Mouse (Mus musculus) natural killer cell, adult 2 months (primary cell): ENCODE measurements around the gene Pgd.
"Not testable (repeated sequence)": the region's sequence is repeated elsewhere in the genome, so short reads cannot be mapped to it uniquely, and the experiment has no call there.

Experiments
- DNase-seq, 2 experiments: peaks; one replicate each; pipeline ENCODE4 v3.0.0; 2022; ENCODE audit warnings: low spot score in 2 of 2

Pgd gene

DNA sequence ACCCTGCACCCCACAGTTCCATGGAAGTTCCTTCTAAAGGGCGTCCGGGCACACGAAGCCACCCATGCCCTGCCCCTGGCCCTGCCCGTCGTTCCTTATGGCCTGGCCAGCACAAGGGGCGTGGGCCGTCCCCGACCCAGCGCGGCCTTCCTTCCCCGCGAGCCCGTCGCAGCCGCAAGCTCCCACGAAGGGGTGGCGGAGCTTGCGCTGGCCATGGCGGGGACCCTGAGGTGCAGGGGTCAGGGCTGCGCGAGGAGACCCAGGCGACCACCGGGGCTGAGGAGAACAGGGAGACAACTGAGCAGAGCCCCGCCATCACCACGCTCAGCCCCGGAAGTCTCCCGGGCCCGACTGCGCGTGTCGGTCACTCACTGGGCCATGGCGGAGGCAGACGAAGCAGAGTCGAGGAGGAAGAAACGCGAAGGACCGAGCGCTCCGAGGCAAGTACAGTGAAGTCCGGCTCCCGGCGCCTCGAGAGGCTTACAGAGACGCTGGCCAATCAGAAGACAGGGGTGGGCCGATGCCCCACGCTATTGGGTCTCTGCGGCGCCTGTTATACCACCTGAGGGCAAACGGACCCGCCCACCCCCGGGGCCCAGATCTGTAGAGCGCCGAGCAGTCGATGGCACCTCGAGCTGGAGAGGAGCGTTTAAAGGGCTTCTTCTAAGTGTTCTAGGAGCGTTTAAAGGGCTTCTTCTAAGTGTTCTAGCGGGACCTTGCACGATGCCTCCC, at the start of gene Pgd:
Gene Pgd (minus strand): TSS at position 557 of the 732 bp plus-strand sequence.
- DNase-seq, result peak; percentile 91 to 94

DNA sequence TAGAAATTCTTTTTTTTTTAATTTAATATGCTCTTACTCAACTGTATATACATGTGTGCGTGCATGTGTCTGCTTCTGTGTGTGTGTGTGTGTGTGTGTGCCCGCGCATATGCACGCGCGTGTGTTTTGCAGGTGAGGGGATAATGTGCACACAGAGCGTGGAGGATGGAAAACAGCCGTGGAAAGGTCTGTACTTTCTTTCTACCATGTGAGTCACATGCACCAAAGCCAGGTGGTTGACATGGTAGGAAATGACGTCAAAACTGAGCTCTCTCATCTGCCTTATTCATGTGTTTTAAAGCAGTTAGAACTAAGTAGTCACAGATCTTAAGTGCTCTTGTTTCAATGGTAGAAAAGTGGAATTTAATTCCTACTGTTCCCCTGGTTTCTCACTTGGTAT, 49.4 kb upstream of the Pgd start:
- no peak for DNase-seq

DNA sequence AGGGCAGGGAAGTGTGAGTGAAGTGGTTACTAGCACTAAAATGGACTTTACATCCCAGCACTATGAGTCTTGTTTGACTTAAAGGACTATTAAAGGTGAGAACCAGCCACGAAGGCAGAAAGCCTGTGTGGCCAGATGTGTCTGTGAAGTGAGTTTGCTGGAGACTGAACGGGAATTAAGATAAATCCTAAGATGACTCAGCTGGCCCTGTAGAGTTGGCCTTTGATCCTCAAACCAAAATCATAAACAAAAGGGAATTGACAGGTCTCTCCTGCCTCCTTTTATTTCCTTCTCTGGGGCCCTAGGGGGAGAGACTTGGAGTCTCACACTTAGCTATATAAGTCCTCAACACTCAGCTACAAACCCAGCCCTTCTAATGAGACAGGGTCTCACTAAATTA, 48.8 kb upstream of the Pgd start:
- no peak for DNase-seq

DNA sequence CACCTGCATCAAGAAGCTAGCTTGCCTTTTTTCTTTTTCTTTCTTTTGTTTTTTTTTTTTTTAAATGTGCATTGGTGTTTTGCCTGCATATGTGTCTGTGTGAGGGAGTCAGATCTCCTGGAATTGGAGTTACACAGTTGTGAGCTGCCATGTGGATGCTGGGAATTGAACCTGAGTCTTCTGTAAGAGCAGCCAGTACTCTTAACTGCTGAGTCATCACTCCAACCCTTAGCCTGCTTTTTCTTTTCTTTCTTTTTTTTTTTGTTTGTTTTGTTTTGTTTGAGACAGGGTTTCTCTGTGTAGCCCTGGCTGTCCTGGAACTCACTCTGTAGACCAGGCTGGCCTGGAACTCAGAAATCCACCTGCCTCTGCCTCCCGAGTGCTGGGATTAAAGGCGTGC, 47.9 kb upstream of the Pgd start:
- DNase-seq, result not testable (repeated sequence)

DNA sequence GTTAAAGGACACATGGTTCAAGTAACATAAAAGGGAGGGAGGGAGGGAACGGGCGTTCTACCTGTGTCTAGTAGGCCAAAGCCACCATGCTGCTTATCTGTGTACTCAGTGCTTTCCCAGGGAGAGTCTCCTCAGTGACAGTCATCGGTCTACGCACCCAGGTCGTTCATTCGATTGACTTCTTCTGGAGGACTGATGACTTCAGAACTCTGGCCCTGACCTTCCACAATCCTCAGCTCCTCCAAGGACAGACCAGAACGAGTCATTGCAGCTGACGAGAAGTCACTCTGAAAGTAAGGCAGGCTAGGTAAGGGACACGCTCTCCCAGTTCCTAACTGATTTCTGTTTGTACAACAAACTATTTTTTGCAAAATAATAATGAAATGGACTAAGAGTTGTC, 46.9 kb upstream of the Pgd start:
- DNase-seq, result no peak

DNA sequence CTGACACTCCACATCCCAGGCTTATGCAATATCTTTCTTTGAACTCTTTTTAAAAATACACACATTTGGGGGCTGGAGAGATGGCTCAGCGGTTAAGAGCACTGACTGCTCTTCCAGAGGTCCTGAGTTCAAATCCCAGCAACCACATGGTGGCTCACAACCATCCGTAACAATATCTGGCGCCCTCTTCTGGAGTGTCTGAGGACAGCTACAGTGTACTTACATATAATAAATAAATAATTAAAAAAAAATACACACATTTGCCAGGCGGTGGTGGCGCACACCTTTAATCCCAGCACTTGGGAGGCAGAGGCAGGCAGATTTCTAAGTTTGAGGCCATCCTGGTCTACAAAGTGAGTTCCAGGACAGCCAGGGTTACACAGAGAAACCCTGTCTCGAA, 44.9 kb upstream of the Pgd start:
- DNase-seq, result peak in 1 of 2 experiments; percentile 12

DNA sequence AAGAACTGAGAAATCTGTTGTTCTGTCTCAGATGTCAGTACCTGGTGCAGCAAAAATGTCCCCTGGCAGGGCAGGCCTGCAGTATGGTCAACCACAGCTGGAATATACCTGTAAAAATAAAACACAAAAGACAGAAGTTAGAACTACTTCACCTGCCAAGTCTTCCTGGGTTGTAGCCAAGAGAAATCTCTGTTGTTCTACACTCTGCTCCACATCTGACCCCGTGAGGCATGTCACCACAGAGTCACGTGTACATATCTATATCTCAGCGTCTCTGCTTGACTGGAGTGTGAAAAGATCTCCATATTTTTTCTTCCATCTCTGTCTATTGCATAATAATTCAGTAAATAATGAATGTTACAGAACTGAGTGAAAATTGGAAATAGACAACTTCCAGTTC, 35.9 kb upstream of the Pgd start:
- no peak for DNase-seq

DNA sequence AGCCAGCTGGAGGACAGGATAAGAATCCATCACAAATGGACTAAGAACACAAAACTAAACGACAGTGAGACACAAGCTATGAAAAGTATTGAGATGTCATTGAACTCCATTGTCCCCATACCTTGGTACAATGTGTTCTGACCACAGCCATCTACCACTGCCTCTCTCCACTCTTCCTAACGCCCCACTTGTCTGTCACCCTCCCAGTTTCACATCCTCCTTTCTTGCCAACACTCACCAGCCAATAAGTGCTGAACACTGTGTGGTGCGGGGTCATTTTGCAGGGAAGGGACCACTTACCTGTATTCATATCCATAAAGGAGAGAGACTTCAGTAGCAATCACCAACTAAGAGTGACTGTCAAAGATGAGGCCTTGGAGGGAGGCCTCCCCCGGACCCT, 34.5 kb upstream of the Pgd start:
- DNase-seq, result no peak

DNA sequence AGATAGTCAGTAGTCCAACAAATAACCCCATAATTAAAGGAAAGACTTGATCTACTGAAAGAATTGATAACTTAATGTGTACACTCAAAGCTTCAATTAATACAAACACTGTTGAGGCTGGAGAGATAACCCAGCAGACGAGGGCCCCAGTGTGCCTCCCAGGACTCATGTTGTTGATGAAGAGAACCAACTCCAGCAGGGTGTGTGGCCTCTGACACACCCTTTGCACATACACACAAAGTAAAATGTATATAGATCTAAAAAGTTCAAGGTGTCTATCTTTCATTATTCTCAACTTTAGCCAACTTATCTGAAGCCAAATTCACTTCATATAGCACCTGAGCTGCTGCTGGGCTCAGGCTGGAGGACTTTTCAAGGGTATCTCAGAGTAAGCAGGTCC, 30.6 kb upstream of the Pgd start:
- DNase-seq, result no peak

DNA sequence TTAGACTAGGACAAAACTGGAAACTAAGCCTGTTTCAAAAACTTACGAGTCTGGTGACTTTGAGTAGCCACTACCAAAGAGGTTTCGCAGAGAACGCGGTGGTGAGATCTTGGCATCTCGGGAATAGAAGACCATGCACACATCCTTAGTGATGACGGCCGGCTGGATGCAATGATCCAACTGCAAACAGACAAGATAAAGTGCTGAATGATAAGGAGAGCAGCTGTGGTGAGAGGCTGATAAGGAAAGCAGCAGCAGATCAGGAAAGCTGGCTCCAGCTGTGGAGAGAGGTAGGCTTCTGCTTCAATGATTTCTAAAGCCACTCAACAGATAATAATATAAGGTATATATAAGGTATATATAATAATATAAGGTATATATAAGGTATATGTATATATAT, 24.5 kb upstream of the Pgd start:
- no peak for DNase-seq

DNA sequence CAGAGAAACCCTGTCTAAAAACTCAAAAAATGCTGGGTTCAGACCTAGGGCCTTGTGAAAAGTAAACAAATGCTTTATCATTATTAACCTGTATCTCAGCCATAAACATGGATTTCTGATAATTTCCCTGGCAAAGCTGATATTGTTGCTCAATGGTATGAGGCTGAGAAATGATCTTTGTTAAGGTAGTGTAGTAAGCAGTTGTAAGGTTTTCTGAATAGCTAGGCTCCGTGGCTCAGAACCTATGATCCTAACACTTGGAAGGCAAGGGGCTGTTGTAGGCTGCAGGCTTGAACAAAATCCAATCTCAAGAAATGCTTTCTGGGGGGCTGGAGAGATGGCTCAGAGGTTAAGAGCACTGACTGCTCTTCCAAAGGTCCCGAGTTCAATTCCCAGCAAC, 22.0 kb upstream of the Pgd start:
- no peak for DNase-seq

DNA sequence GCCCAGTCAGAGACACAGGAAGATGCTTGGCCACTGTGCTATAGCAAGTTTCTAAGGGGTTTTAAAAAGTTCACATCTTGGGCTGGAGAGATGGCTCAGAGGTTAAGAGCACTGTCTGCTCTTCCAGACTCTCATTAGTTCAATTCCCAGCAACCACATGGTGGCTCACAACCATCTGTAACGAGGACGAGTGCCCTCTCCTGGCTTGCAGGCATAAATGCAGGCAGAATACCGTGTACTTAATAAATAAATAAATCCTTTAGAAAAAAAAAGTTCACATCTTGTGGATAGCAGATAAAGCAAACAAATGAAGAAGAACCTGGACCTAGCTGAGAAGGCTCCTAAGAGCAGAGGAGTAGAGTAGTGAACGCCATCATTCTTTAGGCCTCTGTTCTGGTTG, 16.2 kb upstream of the Pgd start:
- DNase-seq, result peak in 1 of 2 experiments; percentile 19

DNA sequence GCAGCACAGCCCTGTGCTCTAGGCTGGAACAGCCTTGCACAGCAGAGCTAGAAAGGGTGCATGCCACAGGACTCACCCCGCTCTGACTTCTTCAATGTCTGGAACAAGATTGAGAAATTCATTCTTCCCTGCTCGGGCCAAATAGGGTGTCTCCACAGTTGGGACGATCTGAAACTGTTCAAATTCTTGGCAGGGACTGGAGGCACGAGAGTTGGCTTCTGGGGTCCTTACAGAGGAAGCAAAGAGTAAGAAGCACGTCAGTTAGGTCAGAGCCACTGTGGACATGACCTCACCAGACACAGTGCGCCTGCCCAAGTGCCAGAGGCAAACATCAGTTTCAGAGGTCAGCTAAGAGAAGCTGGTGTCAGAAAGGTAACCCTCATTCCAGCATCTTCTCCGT, 15.6 kb upstream of the Pgd start:
- no peak for DNase-seq

DNA sequence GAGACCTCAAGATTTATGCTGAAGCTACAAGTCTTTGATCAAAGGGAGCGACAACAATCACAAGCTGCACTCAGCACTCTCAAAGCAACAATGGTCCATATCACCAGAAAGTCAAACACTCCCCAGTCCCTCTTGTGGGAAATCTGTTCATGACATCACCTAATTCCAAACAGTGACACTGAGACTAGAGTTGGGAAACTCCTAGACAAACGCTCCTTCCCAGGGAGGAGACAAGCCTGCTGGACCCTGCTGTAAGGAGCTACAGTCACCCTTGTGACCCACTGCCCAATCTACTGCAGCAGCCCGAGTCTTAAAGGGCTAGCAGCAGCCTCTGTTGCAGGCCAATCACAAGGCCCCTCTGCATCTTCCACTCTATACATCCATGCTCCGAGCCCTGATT, 13.0 kb upstream of the Pgd start:
- DNase-seq, result no peak

DNA sequence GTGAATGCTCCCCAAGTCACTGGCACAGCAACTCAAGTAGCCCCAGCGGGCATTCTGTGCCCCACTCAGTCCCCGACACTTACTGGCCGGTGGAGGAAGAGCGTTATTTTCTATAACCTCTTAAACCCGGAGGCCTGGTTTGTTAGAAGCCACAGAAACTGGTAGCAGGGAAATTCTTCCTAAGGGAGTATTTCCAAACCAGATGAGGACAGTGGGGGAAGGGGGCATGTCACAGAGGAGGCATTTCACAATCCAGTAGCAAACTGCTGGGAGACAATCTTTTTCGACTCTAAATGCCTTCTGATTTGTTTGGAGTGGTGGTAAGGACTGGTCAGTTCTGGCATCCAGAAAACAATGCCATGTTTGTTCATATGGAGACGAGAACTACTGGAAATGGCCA, 12.6 kb upstream of the Pgd start:
- DNase-seq, result no peak

DNA sequence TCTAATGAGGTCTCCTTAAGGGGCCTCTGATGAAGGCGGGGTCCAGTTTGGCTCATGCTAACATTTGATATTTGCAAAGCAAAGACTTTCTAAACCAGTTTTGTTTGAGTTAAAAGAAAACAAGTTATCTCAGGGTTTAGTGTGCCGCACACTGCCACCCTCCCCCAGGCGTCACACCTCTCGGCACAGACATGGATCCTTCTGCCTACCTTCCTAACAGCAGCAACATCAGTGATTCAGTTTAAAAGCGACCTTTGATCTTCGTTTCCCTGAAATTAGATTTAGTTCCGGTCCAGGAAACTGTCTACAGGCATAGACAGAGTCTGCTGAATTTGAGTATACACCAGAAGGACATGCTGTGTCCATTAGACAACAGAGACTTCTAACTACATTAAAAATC, 11.8 kb upstream of the Pgd start:
- DNase-seq, result no peak

DNA sequence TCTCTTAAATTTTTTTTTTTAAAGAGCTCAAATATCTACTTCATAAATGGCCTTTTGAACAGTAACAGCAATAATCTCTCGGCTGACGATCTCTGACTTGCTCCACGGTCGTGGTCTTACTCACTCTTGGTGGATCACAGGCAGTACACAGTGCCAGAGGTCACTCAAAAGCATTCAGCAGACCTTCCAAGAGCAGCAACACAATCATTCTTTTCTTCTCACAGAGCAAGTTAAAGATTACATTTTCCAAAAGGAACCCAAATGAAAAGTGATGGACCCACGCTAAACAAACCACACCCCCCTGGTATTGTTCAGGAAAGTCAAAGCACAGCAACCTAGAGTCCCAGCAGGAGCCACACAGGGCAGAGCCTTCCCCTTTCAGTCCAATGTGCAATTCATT, 10.5 kb upstream of the Pgd start:
- DNase-seq, result no peak

DNA sequence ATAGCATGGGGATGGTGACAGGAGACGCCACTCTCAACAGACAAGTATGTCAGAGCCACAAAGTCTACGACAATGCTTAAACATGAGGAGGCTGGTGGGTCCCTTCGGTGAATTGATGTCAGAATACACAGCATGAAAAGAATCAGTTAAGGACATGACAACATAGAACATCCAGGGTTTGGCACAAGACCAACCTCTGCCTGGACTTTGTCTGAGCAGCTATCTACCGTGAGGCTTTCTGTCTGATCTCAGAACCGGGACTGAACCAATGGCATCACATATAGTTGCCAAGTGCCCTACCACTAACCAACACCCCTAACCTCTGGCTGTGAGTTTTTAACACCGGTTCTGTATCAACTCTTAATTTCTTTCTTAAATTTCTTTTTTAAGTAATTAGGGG, 10.1 kb upstream of the Pgd start:
- no peak for DNase-seq

DNA sequence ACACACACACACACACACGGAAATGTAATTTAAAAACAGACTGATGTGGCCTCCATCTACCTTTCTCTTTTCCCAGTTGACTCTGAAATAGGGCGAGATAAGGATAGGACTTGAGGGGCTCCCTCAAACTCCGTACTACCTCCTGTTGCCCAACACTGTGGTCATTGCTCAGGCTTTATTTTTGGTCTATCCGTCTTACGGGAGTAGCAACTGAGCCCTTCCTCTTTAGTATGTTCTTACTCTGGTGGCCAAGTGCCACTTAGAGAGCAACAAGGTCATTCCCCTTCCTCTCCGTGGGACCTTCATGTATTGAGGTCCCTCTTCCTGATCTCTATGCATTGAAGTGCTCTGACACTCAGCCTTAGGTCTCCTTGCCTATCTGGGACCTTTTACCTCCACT, 7.1 kb upstream of the Pgd start:
- DNase-seq, result no peak

DNA sequence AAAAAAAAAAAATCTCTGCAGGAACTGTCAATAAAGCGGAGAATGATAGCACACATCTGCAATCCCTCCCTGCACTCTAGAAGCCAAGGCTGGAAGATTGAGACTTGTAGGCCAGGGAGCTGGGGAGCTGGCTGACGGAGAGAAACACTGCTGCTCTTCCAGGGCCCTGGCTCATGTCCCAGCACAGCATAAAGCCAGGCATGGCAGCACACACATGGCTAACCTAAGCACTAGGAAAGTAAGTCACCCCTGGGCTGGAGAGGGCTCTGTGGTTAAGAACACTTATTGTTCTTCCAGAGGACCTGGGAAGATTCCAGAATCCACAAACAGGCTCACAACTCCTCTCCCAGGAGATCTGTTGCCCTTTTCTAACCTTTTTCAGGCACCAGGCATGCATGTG, 6.1 kb upstream of the Pgd start:
- DNase-seq, result no peak

DNA sequence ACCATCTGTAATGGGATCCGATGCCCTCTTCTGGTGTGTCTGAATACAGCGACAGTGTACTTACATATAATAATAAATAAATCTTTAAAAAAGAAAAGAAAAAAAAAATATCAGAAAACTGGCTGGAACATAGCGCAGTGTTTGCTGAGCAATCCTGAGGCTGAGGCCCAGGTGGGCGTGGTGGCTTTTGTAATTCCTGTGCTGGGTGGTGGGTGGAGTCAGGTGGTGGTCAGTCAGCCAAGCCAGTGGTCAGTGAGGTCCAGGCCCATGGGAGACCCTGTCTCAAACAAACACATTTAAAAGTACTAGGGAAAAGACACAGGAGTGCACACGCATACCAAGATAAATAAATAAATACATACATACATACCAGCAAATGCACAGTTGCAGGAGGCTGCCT, 5.5 kb upstream of the Pgd start:
- DNase-seq, result no peak

DNA sequence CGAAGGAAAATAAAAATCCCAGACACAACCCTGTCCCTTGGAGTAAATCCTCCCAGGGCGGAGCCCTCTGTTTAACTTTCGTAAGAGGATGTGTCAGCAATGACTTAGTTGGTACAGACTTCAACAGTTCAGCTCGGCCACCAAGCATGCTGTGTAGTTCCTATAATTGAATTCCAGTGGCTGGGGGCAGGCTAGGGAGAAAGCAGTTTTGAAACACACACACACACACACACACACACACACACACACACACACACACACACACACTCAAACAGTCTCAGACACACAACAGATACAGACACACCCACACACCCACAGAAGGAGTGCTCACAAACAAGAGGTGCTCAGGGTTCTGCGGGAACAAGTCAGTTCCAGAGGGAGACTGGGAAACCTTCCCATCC, 5.0 kb upstream of the Pgd start:
- DNase-seq, result no peak

DNA sequence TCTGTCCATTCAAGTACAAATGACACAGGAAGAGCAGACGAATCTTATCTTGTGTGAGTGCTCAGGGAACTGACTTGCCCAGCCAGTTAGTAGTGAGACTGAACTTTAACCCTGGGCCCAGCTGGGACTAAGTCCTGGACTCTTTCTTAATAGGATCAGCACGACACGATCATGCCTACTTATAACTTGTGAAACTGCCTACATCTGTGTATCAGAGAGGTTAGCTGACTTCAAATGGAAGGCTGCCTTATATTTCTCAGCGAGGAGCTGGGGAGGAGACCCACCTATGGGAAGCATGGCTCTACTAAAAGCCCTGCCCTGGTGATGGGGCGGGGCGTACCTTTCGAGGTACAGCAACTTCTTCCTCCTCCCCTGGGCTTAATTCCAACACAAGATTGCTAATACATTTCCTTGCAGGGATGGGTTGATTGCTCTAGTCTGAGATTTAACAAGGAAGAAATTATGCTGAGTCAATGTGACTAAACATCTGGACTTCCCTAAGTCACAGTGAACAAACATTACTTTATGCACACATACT, 3.9 kb upstream of the Pgd start:
- no peak for DNase-seq

DNA sequence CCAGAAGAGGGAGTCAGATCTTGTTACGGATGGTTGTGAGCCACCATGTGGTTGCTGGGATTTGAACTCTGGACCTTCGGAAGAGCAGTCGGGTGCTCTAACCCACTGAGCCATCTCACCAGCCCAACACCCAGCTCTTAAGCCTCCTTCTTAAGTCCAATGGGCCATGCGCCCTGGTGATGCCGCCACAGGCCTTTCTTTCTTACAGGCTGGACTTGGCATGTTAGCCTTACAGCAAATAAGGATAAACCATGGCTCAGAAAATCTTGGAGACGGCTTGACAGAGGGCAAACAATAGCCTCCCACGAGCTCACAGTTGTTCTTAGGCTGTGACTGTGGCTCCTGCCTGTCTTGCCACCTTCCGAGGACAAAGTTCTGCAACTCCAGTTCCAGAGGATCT, 3.4 kb upstream of the Pgd start:
- DNase-seq, result not testable (repeated sequence)
